Mouse (Mus musculus) left cerebral cortex, postnatal 25 days (tissue): ENCODE results near the gene Kmo. TPM values are rescaled to one million over a fixed set of nuclear protein-coding genes. Genes with fewer than 3 reads are reported as not detected.

Experiments
- DNase-seq, 2 experiments: peaks; one replicate each; pipeline ENCODE4 v3.0.0; 2022; ENCODE audit warnings: low spot score in 2 of 2, mixed read lengths in 1 of 2
- intact Hi-C: fragments of 180-260 bp; cut with DNase I; formaldehyde crosslinking; loops from one replicate; pipeline ENCODE4 v1.15.1; 2025
- total RNA-seq, 2 experiments: library from RNA; stranded (reverse); gene quantifications; 2 replicates each; pipeline ENCODE4 v1.2.3; 2021

Gene Kmo
- total RNA-seq, 2 experiments from 2014 or later: not detected

GRCm38 (mm10) chr1:175630345-175630744 lies 10.2 kb downstream of the Kmo start:
- no peak for DNase-seq
- intact Hi-C loops: loop anchor here (10.0 kb wide), 1 partner anchor 244 kb away; no protein-coding TSS in a partner anchor

GRCm38 (mm10) chr1:175631080-175631479 lies 10.9 kb downstream of the Kmo start:
- no peak for DNase-seq
- intact Hi-C loops: loop anchor here (10.0 kb wide), 1 partner anchor 244 kb away; no protein-coding TSS in a partner anchor

- intact Hi-C loops: loop anchor here (10.0 kb wide), 1 partner anchor 243 kb away; no protein-coding TSS in a partner anchor
- no peak for DNase-seq
These were observed 11.6 kb downstream of the Kmo start for GRCm38 (mm10) chr1:175631721-175632221.

GRCm38 (mm10) chr1:175632470-175632869 lies 12.3 kb downstream of the Kmo start:
- intact Hi-C loops: loop anchor here (10.0 kb wide), 1 partner anchor 242 kb away; no protein-coding TSS in a partner anchor
- DNase-seq: no peak

GRCm38 (mm10) chr1:175637677-175638076 lies 17.5 kb downstream of the Kmo start:
- intact Hi-C loops: loop anchor here (10.0 kb wide), 1 partner anchor 237 kb away; no protein-coding TSS in a partner anchor
- no peak for DNase-seq

GRCm38 (mm10) chr1:175639072-175639471 lies 18.9 kb downstream of the Kmo start:
- intact Hi-C loops: loop anchor here (10.0 kb wide), 1 partner anchor 236 kb away; no protein-coding TSS in a partner anchor
- DNase-seq: no peak

GRCm38 (mm10) chr1:175640435-175641150 lies 20.4 kb downstream of the Kmo start:
- no peak for DNase-seq
- intact Hi-C loops: no loop called here

GRCm38 (mm10) chr1:175643496-175644265 lies 23.5 kb downstream of the Kmo start:
- intact Hi-C loops: no loop called here
- DNase-seq: no peak

DNA sequence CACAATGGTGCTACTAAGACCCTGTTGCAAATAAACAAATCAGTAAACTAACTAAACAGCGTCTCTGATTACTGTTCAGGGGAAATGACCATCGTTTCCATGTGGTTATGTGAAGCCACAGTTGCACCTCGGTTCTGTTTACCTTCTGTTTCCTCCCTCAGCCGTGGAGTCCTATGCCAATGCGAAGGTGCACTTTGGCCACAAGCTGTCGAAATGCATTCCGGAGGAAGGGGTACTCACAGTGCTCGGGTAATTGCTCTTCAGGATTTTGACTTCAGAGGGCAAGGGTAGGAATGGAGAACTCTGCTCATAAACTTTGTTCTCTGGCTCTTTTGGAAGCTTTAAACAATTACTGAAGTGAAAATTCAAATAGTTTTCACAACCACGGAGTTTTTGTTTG lies 26.8 kb downstream of the Kmo start:
- DNase-seq: no peak
- intact Hi-C loops: no loop called here

DNA sequence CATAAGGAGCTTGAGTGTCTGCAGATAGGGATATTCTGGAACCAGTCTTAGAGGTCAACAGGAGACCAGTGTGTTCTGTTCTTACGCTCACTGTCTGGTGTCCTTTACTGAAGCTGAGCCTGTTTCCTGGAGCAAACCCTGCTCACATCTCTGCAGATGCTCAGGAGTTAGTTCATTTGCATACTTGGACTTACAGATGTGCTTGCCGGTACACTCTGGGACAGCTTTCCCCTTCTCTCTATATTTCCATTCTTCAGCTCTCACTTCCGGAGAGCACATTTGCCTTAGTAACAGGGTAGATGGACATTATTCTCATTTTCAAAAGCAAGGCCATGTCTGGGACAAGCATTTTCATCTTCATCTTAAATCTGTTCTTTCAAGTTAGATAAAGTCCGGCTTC lies 28.4 kb downstream of the Kmo start:
- DNase-seq: no peak
- intact Hi-C loops: no loop called here

DNA sequence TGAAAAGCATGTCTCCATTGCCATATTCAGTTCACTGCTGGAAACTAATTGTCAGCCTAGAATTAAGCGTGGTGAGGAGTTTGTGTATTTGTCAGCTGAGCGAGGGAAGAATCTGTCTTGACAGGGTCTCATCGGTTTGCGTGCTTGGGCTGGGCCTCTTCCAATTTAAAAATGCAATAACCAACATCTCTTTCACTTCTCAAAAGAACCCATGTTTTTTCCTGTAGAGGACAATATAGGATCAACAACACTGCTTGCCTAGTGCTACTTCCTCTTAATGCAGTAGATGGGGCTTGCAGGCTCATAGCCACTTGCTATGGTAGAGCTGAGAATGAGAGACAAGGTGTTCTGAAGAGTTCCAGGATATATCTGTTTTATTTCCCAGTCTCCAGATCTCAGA lies 39.7 kb downstream of the Kmo start:
- no peak for DNase-seq

DNA sequence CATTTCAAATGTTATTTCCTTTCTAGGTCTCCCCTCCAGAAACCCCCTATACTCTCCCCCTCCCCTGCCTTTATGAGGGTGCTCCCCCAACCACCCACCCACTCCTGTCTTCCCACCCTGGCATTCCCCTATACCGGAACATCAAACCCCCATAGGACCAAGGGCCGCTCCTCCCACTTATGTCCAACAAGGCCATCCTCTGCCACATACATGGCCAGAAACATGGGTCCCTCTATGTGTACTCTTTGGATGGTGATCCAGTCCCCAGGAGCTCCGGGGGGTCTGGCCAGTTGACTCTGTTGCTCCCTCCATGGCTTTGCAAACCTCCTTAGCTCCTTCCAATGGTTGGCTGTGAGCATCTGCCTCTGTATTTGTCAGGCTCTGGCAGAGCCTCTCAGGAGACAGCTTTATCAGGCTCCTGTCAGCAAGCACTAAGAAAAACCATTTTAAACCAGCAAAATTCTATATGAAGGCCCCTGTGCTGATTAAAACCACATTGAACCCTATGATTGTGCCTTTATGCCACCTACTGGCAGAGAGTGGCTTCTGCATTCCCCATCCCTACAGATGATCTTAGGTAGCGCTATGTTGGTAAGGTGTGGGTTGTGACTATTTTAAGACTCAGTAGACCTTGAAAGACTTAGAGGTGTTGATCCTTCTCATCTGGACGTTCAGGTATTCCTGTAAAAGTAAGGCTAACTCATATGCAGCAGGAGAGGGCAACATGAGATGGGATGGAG lies 48.7 kb downstream of the Kmo start:
- intact Hi-C loops: loop anchor here (2.0 to 5.0 kb wide), 2 partner anchors 42 to 632 kb away; no protein-coding TSS in a partner anchor
- DNase-seq: peak; percentile 26 to 63

More for the DNA sequence above, 39.7 kb downstream of the Kmo start:
- intact Hi-C loops: no loop called here

DNA sequence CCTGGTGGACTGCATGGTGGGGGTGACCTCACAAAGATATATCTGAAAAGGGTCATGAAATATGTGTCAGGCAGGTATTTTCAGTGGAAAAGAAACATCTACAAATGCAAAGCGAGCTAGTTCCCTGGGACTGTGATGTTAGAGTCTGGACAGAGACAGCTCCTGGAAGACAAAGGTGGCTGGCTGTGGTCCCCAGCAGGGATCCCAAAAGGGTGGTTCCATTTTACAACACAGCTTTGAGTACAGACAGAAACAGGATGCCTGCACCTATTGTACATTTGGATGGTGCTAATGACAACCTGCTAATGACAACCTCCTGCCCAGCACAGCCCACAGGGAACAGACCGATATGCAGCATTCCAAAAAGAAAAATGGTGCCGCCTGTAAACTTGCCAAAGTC lies 49.3 kb downstream of the Kmo start:
- no peak for DNase-seq
- intact Hi-C loops: loop anchor here (2.0 to 5.0 kb wide), 2 partner anchors 43 to 632 kb away; no protein-coding TSS in a partner anchor

GRCm38 (mm10) chr1:175670042-175670441 lies 49.9 kb downstream of the Kmo start:
- intact Hi-C loops: loop anchor here (5.0 kb wide), 2 partner anchors 197 to 252 kb away; partner anchors contain the start of gene Gm38100
- no peak for DNase-seq

DNA sequence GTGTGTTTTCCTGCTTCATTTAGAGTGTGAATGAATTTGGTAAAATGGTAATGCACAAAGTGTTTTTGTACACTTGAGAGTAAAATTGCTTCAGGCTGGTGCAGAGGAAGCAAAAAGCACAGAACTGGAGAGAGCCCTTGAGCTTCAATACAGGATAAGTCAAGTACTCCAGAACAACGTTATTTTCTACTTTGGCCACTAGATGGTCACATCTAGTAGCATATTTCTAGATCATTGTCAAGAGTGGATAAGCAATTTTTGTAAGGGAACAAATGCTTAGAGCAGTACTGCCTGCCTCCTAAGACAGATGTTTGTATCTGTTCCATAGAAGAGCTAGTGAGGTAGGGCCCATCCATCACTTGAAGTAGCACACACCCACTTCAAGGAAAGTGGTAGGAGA lies 51.4 kb downstream of the Kmo start:
- intact Hi-C loops: loop anchor here (5.0 kb wide), 2 partner anchors 196 to 251 kb away; partner anchors contain the start of gene Gm38100
- no peak for DNase-seq

DNA sequence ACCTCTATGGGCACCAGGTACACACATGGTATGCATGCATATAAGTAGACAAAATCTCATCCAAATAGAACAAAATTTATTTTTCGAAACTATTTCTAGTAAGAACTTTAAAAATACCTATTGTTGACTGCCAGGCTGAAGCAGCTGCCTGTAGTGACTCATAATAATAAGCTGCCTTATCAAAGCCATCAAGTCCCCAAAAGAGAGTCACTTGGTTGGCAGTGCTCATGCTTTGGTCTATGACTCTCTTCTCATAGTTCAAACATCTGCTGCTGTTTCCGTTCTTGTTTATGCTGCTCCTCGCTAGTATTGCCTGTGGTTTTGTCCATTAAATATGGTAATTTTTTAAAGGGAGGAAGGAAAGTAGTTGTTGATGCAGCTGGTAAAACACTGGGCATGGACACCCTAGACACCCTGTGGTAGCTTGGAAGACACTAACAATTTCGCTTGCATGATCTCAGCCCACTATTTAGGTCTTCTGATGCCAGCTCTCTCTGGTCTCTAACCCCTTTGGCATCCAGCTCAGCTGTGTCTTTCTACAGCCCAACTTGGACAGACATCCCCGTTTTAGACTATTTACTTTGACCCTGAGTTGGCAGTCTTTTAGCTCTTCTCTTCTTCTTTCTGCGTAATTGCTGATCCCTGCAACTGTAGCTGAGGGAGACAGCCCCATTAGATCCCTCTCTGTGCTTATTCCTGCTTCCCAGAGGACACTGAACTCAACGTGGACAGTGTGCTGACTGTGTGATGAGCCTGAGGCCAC lies 53.6 kb downstream of the Kmo start:
- intact Hi-C loops: loop anchor here (5.0 kb wide), 2 partner anchors 194 to 249 kb away; partner anchors contain the start of gene Gm38100

GRCm38 (mm10) chr1:175675116-175675515 lies 54.9 kb downstream of the Kmo start:
- DNase-seq: no peak
- intact Hi-C loops: no loop called here

More for the DNA sequence above, 53.6 kb downstream of the Kmo start:
- DNase-seq: no peak

DNA sequence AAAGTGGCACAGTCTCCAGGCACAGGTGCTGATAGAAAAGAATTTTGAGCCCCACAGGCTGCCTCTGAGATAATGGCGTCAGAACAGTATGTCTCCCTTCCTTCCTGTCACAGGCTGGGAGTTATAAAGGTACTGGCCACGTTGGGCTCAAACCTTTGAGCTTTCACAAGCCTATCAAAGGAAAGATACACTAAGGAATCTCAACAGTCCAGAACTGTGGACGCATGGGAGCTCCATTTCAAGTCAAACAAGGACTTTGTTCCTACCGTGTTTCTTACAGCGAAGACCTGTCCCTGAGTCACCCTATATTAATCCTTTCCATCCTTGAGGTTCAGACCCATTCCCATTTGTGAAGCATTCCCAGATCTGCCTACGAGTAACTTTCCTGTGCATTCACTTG lies 57.3 kb downstream of the Kmo start:
- intact Hi-C loops: no loop called here
- DNase-seq: no peak

DNA sequence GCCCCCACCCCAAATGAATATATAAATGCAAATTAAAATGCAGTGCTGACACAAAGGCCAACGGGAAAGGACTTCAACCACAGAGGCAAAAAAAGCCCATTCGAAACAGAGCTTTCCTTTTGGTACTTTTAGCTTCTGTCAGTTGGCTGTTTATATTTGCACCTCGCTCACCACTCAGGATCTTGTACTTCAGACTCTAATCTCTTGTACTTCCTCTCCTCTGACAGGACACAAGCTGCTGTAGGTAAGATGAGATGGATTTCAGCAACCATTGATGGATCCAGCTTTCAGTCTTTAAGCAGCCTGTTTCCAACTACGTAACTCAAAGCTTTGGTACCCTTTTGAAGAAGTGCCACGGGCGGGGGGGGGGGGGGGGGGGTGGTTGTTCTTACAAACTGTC lies 60.8 kb downstream of the Kmo start:
- intact Hi-C loops: no loop called here
- no peak for DNase-seq
